Mouse (Mus musculus) kidney, embryonic 14.5 days (tissue): Measurements from ENCODE around the gene Rab42. TPM values are rescaled to one million over a fixed set of nuclear protein-coding genes. Genes with fewer than 3 reads are reported as not detected.

Experiments
- ATAC-seq: fragments of 200-750 bp; cut with Nextera tagmentation; 2 replicates; pipeline ENCODE4 v1.8.0; 2017; ENCODE audit warnings: moderate number of reproducible peaks, mild to moderate bottlenecking, moderate TSS enrichment, moderate library complexity; ENCODE audit not compliant: low FRiP score, low TSS enrichment
- H3K27ac ChIP-seq: fragments of 300-500 bp; sonication (generic); 2 replicates; pipeline ENCODE4 v1.5.1; 2014; ENCODE audit warnings: low read depth, mild to moderate bottlenecking, low read length, moderate library complexity, mixed read lengths
- H3K27me3 ChIP-seq: fragments of 300-500 bp; sonication (generic); 2 replicates; pipeline ENCODE4 v1.6.1; 2014; ENCODE audit warnings: mild to moderate bottlenecking, low read length; ENCODE audit not compliant: control insufficient read depth, insufficient read depth
- H3K36me3 ChIP-seq: fragments of 300-500 bp; sonication (generic); 2 replicates; pipeline ENCODE4 v1.6.1; 2014; ENCODE audit warnings: low read length, mixed read lengths; ENCODE audit not compliant: control insufficient read depth, insufficient read depth
- H3K4me1 ChIP-seq: fragments of 300-500 bp; sonication (generic); 2 replicates; pipeline ENCODE4 v1.6.1; 2014; ENCODE audit warnings: low read length, mixed read lengths; ENCODE audit not compliant: control insufficient read depth, insufficient read depth
- H3K4me2 ChIP-seq: fragments of 300-500 bp; sonication (generic); replicated peaks from 2 replicates; pipeline ENCODE4 v1.6.1; 2014; ENCODE audit warnings: low read depth, mild to moderate bottlenecking, low read length
- H3K4me3 ChIP-seq: fragments of 300-500 bp; sonication (generic); 2 replicates; pipeline ENCODE4 v1.5.1; 2014; ENCODE audit warnings: mild to moderate bottlenecking, low read length
- H3K9ac ChIP-seq: fragments of 300-500 bp; sonication (generic); 2 replicates; pipeline ENCODE4 v1.6.1; 2014; ENCODE audit warnings: low read depth, mild to moderate bottlenecking, low read length, moderate library complexity
- H3K9me3 ChIP-seq: fragments of 300-500 bp; sonication (generic); 2 replicates; pipeline ENCODE4 v1.6.1; 2016; ENCODE audit warnings: low read length; ENCODE audit not compliant: control insufficient read depth
- WGBS: fragments of 180-500 bp; shearing (Covaris S2); extraction: QIAGEN DNeasy Blood & Tissue Kit; methylation state at CpG from one replicate; pipeline ENCODE4 v1.1.7; 2014; 5-methylcytosine and 5-hydroxymethylcytosine counted together
- polyA plus RNA-seq: library from polyadenylated mRNA; unstranded; fragments of >200 nt; fragmentation: Nextera tagmentation; extraction: Ambion mirVana; gene quantifications from 2 replicates; pipeline ENCODE4 v1.2.1, GENCODE M21; 2014

Gene Rab42
- polyA plus RNA-seq, 1 experiment from 2014 or later: 2.4 TPM

DNA sequence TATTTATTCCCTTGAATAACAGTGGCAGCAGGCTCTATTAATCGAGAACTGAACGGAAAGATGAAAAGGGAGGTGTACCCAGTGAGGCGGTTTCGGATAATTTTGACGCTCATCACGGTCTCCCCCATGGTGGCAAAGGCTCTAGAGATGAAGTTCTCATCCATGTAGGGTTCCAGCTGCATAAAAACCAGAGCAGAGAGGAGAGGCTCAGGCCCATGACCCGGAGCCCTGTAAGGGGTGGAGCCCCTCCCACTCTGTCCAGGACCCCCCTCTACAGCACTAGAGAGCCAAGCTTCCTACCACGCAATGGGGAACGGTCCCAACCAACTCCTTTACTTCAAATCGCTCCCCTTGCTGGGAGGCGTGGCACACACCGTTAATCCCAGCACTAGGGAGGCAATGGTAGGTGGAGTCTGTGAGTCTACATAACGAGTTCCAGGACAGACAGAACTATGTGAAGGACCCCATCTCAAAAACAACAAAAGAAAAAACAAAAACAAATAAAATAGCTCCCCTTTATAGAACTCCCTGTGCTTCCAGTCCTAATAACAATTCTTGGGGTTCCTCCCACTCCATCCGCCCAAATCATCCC, 25.3 kb upstream of the Rab42 start:
- Histone ChIP-seq H3K4me1 (peaks cover 7% of the 10 kb centered on the region), H3K36me3 (peaks cover 37% of the 10 kb centered on the region), H3K27me3 (no peaks in the 10 kb centered on the region), H3K4me3 (peak overlapping the region; percentile 64), H3K9me3 (no peaks in the 10 kb centered on the region), H3K27ac (no peak overlapping the region; the same call in 1 of the 2 replicates), H3K9ac (peak overlapping the region; percentile 80), H3K4me2 (peak overlapping the region; percentile 51)
- ATAC-seq: no peak
- 50% methylated on average over 14 of the region's 14 CpGs for WGBS

DNA sequence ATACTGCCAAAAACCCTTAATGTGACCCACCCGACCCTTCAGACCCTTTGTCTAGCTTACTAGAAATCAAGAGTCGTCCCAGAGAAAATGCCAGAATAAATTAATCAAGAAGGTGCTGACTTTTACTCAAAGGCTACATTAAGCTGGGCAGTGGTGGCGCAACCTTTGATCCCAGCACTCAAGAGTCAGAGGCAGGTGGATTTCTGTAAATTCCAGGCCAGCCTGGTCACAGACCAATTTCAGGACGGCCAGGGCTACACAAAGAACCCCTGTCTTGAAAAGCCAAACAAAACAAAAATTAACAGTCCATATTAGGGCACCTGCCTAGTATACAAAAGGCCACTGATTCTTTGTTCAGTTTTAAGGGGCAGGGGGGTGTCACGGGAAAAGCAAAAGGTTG, 23.3 kb upstream of the Rab42 start:
- Histone ChIP-seq H3K4me2 (no peak overlapping the region), H3K36me3 (peaks cover 36% of the 10 kb centered on the region)
- WGBS: 81% methylated on average over 5 of the region's 5 CpGs

DNA sequence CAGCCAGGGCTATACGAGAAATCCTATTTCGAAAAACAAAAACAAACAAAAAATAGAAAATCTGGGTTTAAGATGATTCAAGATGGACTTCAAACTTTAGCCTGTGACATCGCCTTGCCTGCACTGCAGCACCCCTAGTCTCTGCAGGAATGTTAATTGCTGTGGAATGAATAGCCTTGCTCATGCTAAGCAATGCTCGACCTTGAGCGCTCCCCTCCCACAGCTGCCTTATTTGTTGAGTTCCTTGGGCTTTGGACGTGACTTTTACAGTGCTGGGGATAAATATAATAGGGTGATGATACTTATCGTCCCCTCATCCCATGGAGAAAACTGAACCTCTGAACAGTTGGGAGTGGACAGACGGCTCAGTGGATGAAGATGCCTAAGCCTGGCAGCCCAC, 12.5 kb upstream of the Rab42 start:
- no peak overlapping the region for H3K4me2 ChIP-seq
- H3K4me1 ChIP-seq: no peaks in the 10 kb centered on the region
- peaks cover 65% of the 10 kb centered on the region for H3K36me3 ChIP-seq
- H3K27ac ChIP-seq: no peak overlapping the region
- H3K27me3 ChIP-seq: no peaks in the 10 kb centered on the region
- no peaks in the 10 kb centered on the region for H3K9me3 ChIP-seq
- H3K9ac ChIP-seq: no peak overlapping the region
- WGBS: 85% methylated on average over 8 of the region's 8 CpGs
- ATAC-seq: no peak
- no peak overlapping the region for H3K4me3 ChIP-seq

More for the DNA sequence above, 23.3 kb upstream of the Rab42 start:
- Histone ChIP-seq H3K9me3 (no peaks in the 10 kb centered on the region), H3K27ac (no peak overlapping the region), H3K27me3 (no peaks in the 10 kb centered on the region), H3K9ac (no peak overlapping the region), H3K4me3 (no peak overlapping the region), H3K4me1 (peaks cover 7% of the 10 kb centered on the region)
- ATAC-seq: no peak

DNA sequence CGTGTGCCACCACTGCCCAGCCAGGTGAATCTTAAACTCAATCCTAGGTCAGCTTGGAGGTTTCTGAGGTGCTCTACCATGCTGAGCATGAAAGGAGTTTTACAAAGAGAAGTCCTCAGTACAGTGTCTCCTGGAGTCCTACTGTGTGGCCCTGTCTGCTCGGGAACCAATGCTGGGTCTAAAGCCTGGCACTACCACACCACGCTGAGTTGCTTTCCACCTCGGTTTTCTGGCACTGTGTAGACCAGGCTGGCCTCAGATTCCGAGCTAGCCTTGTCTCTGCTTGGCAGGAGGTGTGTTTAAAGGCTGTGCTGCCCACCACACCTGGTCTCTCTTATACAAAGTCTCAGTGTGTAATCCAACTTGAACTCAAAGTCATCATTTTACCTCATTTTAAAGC, 9.4 kb upstream of the Rab42 start:
- ATAC-seq: no peak
- no peak overlapping the region for H3K27ac ChIP-seq
- WGBS: 93% methylated on average over 5 of the region's 5 CpGs
- no peak overlapping the region for H3K4me3 ChIP-seq
- H3K27me3 ChIP-seq: no peaks in the 10 kb centered on the region
- 0 out of 2 replicates have a peak, but pooled peaks cover 4% of the 10 kb centered on the region for H3K4me1 ChIP-seq
- H3K9me3 ChIP-seq: no peaks in the 10 kb centered on the region
- H3K9ac ChIP-seq: no peak overlapping the region
- peaks cover 51% of the 10 kb centered on the region for H3K36me3 ChIP-seq
- no peak overlapping the region for H3K4me2 ChIP-seq

DNA sequence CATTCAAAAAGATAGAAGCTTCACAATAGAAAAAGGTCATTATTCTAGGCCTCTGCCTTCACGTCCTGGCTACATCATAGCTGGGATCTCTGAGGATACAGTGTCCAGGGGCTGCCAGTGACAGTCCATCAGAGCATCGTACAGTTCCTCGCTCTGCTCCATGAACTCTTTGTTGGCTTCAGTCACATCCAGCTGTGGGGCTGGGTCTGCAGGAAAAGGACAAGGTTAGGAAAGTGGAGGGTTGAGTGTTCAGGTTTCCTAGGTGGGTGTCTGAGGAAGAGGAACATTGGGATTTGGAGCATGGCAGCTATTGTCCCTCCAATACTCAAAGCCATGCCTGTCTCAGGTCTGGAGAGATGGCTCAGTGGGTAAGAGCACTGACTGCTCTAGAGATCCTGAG, 8.6 kb upstream of the Rab42 start:
- ATAC-seq: no peak
- 55% methylated on average over 3 of the region's 3 CpGs for WGBS
- H3K4me3 ChIP-seq: no peak overlapping the region
- 0 out of 2 replicates have a peak, but pooled peaks cover 4% of the 10 kb centered on the region for H3K4me1 ChIP-seq
- no peak overlapping the region for H3K9ac ChIP-seq
- peaks cover 44% of the 10 kb centered on the region for H3K36me3 ChIP-seq
- no peaks in the 10 kb centered on the region for H3K9me3 ChIP-seq
- no peak overlapping the region for H3K4me2 ChIP-seq
- no peak overlapping the region for H3K27ac ChIP-seq
- no peaks in the 10 kb centered on the region for H3K27me3 ChIP-seq

DNA sequence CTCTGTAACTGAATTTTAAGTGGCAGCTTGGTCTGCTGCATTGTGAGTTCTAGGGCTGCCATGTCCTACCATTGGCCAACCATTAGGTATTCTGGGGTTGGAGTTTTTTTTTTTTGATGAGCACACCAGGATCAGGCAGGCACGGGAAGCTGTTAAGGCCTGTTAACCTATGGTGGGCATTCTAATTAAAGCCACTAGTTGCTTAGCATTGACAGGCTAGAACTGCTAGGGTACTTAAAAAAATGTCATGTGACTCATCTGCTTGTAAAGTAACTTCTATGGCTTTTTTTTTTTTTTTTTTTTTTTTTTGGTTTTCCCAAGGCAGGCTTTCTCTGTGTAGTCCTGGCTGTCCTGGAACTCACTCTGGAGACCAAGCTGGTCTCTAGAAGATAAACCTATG, 8.0 kb upstream of the Rab42 start:
- no peak for ATAC-seq
- Histone ChIP-seq H3K27me3 (no peaks in the 10 kb centered on the region), H3K4me3 (no peak overlapping the region), H3K4me1 (0 out of 2 replicates have a peak, but pooled peaks cover 4% of the 10 kb centered on the region), H3K4me2 (no peak overlapping the region), H3K9ac (no peak overlapping the region), H3K36me3 (peaks cover 39% of the 10 kb centered on the region), H3K27ac (no peak overlapping the region), H3K9me3 (no peaks in the 10 kb centered on the region)
- 56% methylated on average over 1 of the region's 1 CpGs for WGBS

DNA sequence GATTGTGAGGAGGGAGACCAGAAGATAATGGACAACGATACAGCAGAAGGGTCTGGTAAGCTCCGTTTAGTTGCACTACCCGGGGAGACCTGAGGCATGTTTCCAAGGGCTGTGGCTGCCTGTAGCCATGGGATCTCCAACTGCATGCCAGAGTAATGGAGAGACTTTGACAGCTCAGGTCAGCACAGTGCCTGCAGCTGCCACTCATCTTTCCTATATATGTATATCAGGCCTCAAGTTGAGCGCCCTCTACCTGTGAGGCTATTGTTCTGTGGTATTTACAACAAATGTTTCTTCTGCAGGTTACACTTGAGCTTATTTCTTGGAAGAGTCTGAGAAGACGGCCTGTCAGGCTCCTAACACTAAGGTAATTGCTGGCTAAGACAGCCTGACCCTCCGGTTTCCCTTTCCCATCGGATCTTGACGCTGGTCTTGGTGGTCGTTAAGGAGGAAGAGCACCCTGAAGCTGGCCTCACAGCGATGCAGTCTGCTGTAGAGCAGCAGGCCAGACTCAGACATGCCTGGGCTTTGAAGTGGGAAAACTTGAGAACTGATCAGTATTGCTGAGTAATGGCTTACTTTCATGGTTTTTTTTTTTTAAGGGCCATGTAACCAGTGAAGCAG, 6.8 kb upstream of the Rab42 start:
- Histone ChIP-seq H3K27ac (peak overlapping the region; percentile 85; the same call in 1 of the 2 replicates), H3K9me3 (no peaks in the 10 kb centered on the region), H3K4me2 (peak overlapping the region; percentile 94), H3K4me3 (peak overlapping the region; percentile 76), H3K36me3 (peaks cover 32% of the 10 kb centered on the region), H3K27me3 (no peaks in the 10 kb centered on the region), H3K4me1 (0 out of 2 replicates have a peak, but pooled peaks cover 4% of the 10 kb centered on the region), H3K9ac (peak overlapping the region; percentile 90)
- 23% methylated on average over 10 of the region's 10 CpGs for WGBS
- peak; percentile 38; the same call in 1 of the 2 replicates for ATAC-seq

DNA sequence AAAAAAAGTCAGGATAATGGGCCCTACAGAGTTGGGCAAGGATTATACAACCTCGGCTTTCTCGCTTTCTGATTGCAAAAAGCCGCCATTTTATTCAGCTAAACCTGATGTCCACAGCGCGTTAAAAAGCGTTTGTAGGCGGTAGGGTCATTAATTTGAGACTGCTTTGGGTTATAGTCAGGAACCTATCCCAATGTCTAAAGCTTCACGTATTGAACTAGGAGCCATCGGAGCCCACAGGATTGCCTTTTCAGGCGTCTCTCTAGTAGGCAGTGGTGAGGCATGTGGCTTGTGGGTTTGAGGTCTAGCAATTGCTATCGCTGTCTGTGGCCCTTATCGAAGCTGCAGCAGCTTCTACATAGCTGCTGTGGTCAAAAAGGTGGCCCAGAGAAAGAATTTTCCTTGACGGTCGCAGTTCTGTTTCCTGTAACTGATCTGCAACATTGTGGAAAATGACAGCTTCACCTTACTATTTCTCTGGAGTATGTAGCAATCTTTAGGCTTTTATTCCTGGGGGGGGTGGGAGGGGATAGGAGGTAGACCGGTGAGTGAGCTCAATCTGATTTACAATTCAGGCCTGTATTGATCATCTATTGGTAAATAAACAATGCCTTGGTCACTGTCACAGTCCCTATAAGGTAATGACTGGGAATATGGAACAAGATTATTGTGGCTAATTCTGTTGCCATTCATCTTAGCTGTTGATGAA, 6.1 kb upstream of the Rab42 start:
- ATAC-seq: no peak
- Histone ChIP-seq H3K4me2 (peak overlapping the region; percentile 94), H3K4me1 (0 out of 2 replicates have a peak, but pooled peaks cover 4% of the 10 kb centered on the region), H3K9ac (peak overlapping the region; percentile 90), H3K4me3 (peak overlapping the region; percentile 76), H3K36me3 (peaks cover 31% of the 10 kb centered on the region), H3K27me3 (no peaks in the 10 kb centered on the region), H3K27ac (peak overlapping the region; percentile 85), H3K9me3 (no peaks in the 10 kb centered on the region)
- under 1% methylated on average over 15 of the region's 15 CpGs for WGBS
